Mouse (Mus musculus): ENCODE results near the gene Gdpd4.

Gene Gdpd4

GRCm38 (mm10) chr7:97919742-97920141 is at the start of gene Gdpd4:
Gene Gdpd4, plus strand, starts transcription at chr7:97919955.
- no peak for DNase-seq

- DNase-seq, result peak; percentile 1
Observed at GRCm38 (mm10) chr7:97872396-97872795, 47.4 kb upstream of the Gdpd4 start.

- peak; percentile 2 for DNase-seq
Observed at GRCm38 (mm10) chr7:97873317-97873716, 46.4 kb upstream of the Gdpd4 start.

- DNase-seq, result no peak
Observed at GRCm38 (mm10) chr7:97877846-97878538, 41.8 kb upstream of the Gdpd4 start.

GRCm38 (mm10) chr7:97911646-97912045 is 8.1 kb upstream of the Gdpd4 start:
- DNase-seq, result no peak

GRCm38 (mm10) chr7:97914833-97915516 is 4.8 kb upstream of the Gdpd4 start:
- peak; percentile 39 for DNase-seq

GRCm38 (mm10) chr7:97925819-97926218 is 6.1 kb downstream of the Gdpd4 start:
- DNase-seq, result no peak

- DNase-seq, result no peak
Observed at GRCm38 (mm10) chr7:97926978-97927377, 7.2 kb downstream of the Gdpd4 start.

- no peak for DNase-seq
Observed at GRCm38 (mm10) chr7:97944485-97944884, 24.7 kb downstream of the Gdpd4 start.

- DNase-seq, result no peak
Observed at GRCm38 (mm10) chr7:97972486-97972885, 52.7 kb downstream of the Gdpd4 start.

- DNase-seq, result no peak
Observed at GRCm38 (mm10) chr7:97977463-97977862, 57.7 kb downstream of the Gdpd4 start.

GRCm38 (mm10) chr7:97984108-97984834 is 64.5 kb downstream of the Gdpd4 start:
- DNase-seq, result no peak

- no peak for DNase-seq
Observed at GRCm38 (mm10) chr7:98002617-98003016, 82.9 kb downstream of the Gdpd4 start.

GRCm38 (mm10) chr7:98048101-98048824 is 128.5 kb downstream of the Gdpd4 start:
- peak; percentile 85 for DNase-seq

- DNase-seq, result peak; percentile 85
Observed at GRCm38 (mm10) chr7:98051980-98052379, 132.2 kb downstream of the Gdpd4 start.

GRCm38 (mm10) chr7:98054461-98054860 is 134.7 kb downstream of the Gdpd4 start:
- DNase-seq, result peak; percentile 74

GRCm38 (mm10) chr7:98054942-98055341 is 135.2 kb downstream of the Gdpd4 start:
- DNase-seq, result peak; percentile 77

- DNase-seq, result no peak
Observed at GRCm38 (mm10) chr7:98066229-98066628, 146.5 kb downstream of the Gdpd4 start.

GRCm38 (mm10) chr7:98071620-98072019 is 151.9 kb downstream of the Gdpd4 start:
- DNase-seq, result peak; percentile 96

- DNase-seq, result no peak
Observed at GRCm38 (mm10) chr7:98077453-98077852, 157.7 kb downstream of the Gdpd4 start.

GRCm38 (mm10) chr7:98082376-98082775 is 162.6 kb downstream of the Gdpd4 start:
- DNase-seq, result peak; percentile 94

- peak; percentile 96 for DNase-seq
Observed at GRCm38 (mm10) chr7:98084541-98085293, 165.0 kb downstream of the Gdpd4 start.
